Comparison of ENCODE assay signal across 24 mouse cellular contexts in the genomic region with DNA sequence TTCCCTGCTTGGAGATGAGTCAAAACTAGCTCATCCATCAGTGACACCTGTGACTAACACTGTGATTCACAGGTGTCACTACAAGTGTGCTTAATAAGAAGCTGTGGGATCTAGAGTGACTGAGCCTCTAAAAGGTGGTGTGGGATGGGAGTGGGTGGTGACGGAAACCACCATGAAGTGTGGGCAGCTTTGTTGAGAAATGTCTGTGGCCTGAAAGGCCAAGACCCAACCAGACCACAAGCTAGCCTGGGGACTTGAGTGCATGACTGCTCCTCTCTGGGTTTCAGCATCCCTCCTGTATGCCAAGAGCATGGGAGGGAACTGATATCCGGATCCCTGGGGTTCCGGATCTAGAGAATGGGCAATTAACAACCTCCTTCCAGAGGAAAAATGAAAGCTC. TPM values are rescaled to one million over a fixed set of nuclear protein-coding genes. Genes with fewer than 3 reads are reported as not detected.
A peak's percentile ranks its signal among the peaks of the same experiment; 100 is the strongest.
DNase-seq lines count a peak whose midpoint lies in the region; ATAC-seq lines count a peak whose summit lies in the region.
"Had no signal": no experiment of that assay in that cellular context is flagged by ENCODE, and none has a peak within 500 bp of the region (broad histone marks: within the 10 kb centered on the region; RNA-seq: fewer than 3 reads in every experiment).

No protein-coding gene starts in this region.

- no peaks in the 10 kb centered on the region for H3K9me3 ChIP-seq in heart, embryonic 10.5 days
- H3K9me3 ChIP-seq: embryonic facial prominence, embryonic 13.5 days; forebrain, embryonic 12.5 days; hindbrain, embryonic 13.5 days; intestine, embryonic 15.5 days had no signal

- H3K4me1 ChIP-seq in heart, embryonic 10.5 days = peaks cover 27% of the 10 kb centered on the region
- H3K4me1 ChIP-seq: embryonic facial prominence, embryonic 13.5 days; forebrain, embryonic 12.5 days; hindbrain, embryonic 13.5 days; intestine, embryonic 15.5 days had no signal

- DNase-seq in heart, embryonic 10.5 days (ENCODE audit: low spot score) = no peak
- DNase-seq in heart, adult 11 months = no peak
- DNase-seq in 3T3-L1 (ENCODE audit: low read depth, low spot score) = peak; percentile 63
- DNase-seq in right cerebral cortex, postnatal 10 days (ENCODE audit: low spot score in 2 of 2) = no peak
- DNase-seq in MN1 (ENCODE audit: low spot score) = no peak
- no peak for DNase-seq in ovary, postnatal 36 days (ENCODE audit: low spot score)
- DNase-seq: adrenal gland, adult 8-10 months; adrenal gland, postnatal 36 days; cerebellum, adult 11 months; cerebellum, adult 8-10 months; cerebellum, postnatal 25 days; gastrocnemius, postnatal 10 days; heart, postnatal 10 days had no signal

- 85% methylated on average over 3 of the region's 3 CpGs for WGBS in heart, embryonic 10.5 days

- H3K27me3 ChIP-seq in heart, embryonic 10.5 days (ENCODE audit: insufficient read depth, poor library complexity, severe bottlenecking) = no peaks in the 10 kb centered on the region
- H3K27me3 ChIP-seq: CH12.LX; embryonic facial prominence, embryonic 13.5 days; forebrain, embryonic 12.5 days; hindbrain, embryonic 13.5 days; intestine, embryonic 15.5 days had no signal

- no peak overlapping the region for H3K4me3 ChIP-seq in heart, embryonic 10.5 days
- H3K4me3 ChIP-seq: embryonic facial prominence, embryonic 13.5 days; forebrain, embryonic 12.5 days; hindbrain, embryonic 13.5 days; intestine, embryonic 15.5 days had no signal

- H3K27ac ChIP-seq in heart, embryonic 10.5 days = 0 out of 2 replicates have a peak overlapping the region, but pooled peaks have one; percentile 60
- H3K27ac ChIP-seq: embryonic facial prominence, embryonic 13.5 days; forebrain, embryonic 12.5 days; hindbrain, embryonic 13.5 days; hindbrain, postnatal 0 days; intestine, embryonic 15.5 days had no signal

- peak; percentile 67 for ATAC-seq in common myeloid progenitor, adult 5-6 weeks (replicated peaks; ENCODE audit: low read depth, poor library complexity, severe bottlenecking)
- peak; percentile 66 for ATAC-seq in megakaryocyte progenitor cell, adult 5-6 weeks (replicated peaks; ENCODE audit: poor library complexity)
- ATAC-seq: forebrain, embryonic 16.5 days; hindbrain, postnatal 0 days; intestine, embryonic 15.5 days had no signal

- H3K36me3 ChIP-seq in heart, embryonic 10.5 days = no peaks in the 10 kb centered on the region
- H3K36me3 ChIP-seq: embryonic facial prominence, embryonic 13.5 days; forebrain, embryonic 12.5 days; hindbrain, embryonic 13.5 days; intestine, embryonic 15.5 days had no signal

RNA-seq across cellular contexts. Expression of a gene that starts 11.7 kb away (rescaled TPM):
- 3.0 and 3.5 TPM in 2 replicates for polyA plus RNA-seq in heart, embryonic 10.5 days (2016; fragmentation: Nextera tagmentation; extraction: Ambion mirVana)
- total RNA-seq in common myeloid progenitor, adult 5-6 weeks (2017) = not detected in 2 replicates
- not detected in 2 replicates for total RNA-seq in megakaryocyte progenitor cell, adult 5-6 weeks (2015)
- total RNA-seq in megakaryocyte progenitor cell, adult 5-6 weeks (2017) = not detected in 2 replicates
- total RNA-seq: CH12.LX; gastrocnemius, postnatal 10 days; gastrocnemius, postnatal 4 days; heart, postnatal 10 days; hematopoietic stem cell, adult 5-6 weeks had no signal

RNA-seq across cellular contexts. Expression of a gene that starts 35.3 kb away (rescaled TPM):
- polyA plus RNA-seq in heart, embryonic 10.5 days (2016; fragmentation: Nextera tagmentation; extraction: Ambion mirVana) = 54.3 and 58.8 TPM in 2 replicates
- 0.14 and 1.8 TPM in 2 replicates for total RNA-seq in common myeloid progenitor, adult 5-6 weeks (2017)
- 0.46 and 0.79 TPM in 2 replicates for total RNA-seq in megakaryocyte progenitor cell, adult 5-6 weeks (2015)
- total RNA-seq in megakaryocyte progenitor cell, adult 5-6 weeks (2017) = 0.50 and 0.95 TPM in 2 replicates
- total RNA-seq: CH12.LX had no signal

RNA-seq across cellular contexts. Expression of a gene that starts 43.5 kb away (rescaled TPM):
- polyA plus RNA-seq in heart, embryonic 10.5 days (2016; fragmentation: Nextera tagmentation; extraction: Ambion mirVana) = 58.4 and 61.1 TPM in 2 replicates
- 6.2 and 35.8 TPM in 2 replicates for total RNA-seq in common myeloid progenitor, adult 5-6 weeks (2017)
- total RNA-seq in megakaryocyte progenitor cell, adult 5-6 weeks (2015) = 14.5 and 19.2 TPM in 2 replicates
- 6.4 and 11.8 TPM in 2 replicates for total RNA-seq in megakaryocyte progenitor cell, adult 5-6 weeks (2017)
